Mouse (Mus musculus) liver, embryonic 13.5 days (tissue): Measurements from ENCODE around the gene Tubd1. TPM values are rescaled to one million over a fixed set of nuclear protein-coding genes. Genes with fewer than 3 reads are reported as not detected.

Experiments
- ATAC-seq: fragments of 200-750 bp; cut with Nextera tagmentation; 2 replicates; pipeline ENCODE4 v1.8.0; 2017; ENCODE audit warnings: low read depth, mild to moderate bottlenecking, moderate number of reproducible peaks, moderate library complexity
- DNase-seq: peaks from one replicate; pipeline ENCODE4 v3.0.0; 2022
- H3K27ac ChIP-seq: fragments of 300-500 bp; sonication (generic); 2 replicates; pipeline ENCODE4 v1.5.1; 2015; ENCODE audit warnings: moderate library complexity, mild to moderate bottlenecking, inconsistent platforms
- H3K27me3 ChIP-seq: fragments of 300-500 bp; sonication (generic); 2 replicates; pipeline ENCODE4 v1.6.1; 2015; ENCODE audit warnings: mild to moderate bottlenecking, inconsistent platforms
- H3K36me3 ChIP-seq: fragments of 300-500 bp; sonication (generic); 2 replicates; pipeline ENCODE4 v1.6.1; 2015; ENCODE audit warnings: mild to moderate bottlenecking, inconsistent platforms
- H3K4me1 ChIP-seq: fragments of 300-500 bp; sonication (generic); replicated peaks from 2 replicates; pipeline ENCODE4 v1.6.1; 2015; ENCODE audit warnings: inconsistent platforms
- H3K4me2 ChIP-seq: fragments of 300-500 bp; sonication (generic); 2 replicates; pipeline ENCODE4 v1.6.1; 2015; ENCODE audit warnings: inconsistent platforms, mild to moderate bottlenecking, moderate library complexity
- H3K4me3 ChIP-seq: fragments of 300-500 bp; sonication (generic); replicated peaks from 2 replicates; pipeline ENCODE4 v1.5.1; 2015; ENCODE audit warnings: mild to moderate bottlenecking, inconsistent platforms
- H3K9ac ChIP-seq: fragments of 300-500 bp; sonication (generic); 2 replicates; pipeline ENCODE4 v1.6.1; 2015; ENCODE audit warnings: mild to moderate bottlenecking, inconsistent platforms
- H3K9me3 ChIP-seq: fragments of 300-500 bp; sonication (generic); replicated peaks from 2 replicates; pipeline ENCODE4 v1.6.1; 2016; ENCODE audit warnings: inconsistent platforms
- WGBS: fragments of 180-500 bp; shearing (Covaris S2); methylation state at CpG from one replicate; pipeline ENCODE4 v1.1.7; 2015; ENCODE audit not compliant: insufficient replicate concordance; 5-methylcytosine and 5-hydroxymethylcytosine counted together
- polyA plus RNA-seq: library from polyadenylated mRNA; unstranded; fragments of >200 nt; fragmentation: Nextera tagmentation; extraction: Ambion mirVana; gene quantifications from 2 replicates; pipeline ENCODE4 v1.2.1, GENCODE M21; 2015

The Tubd1 gene
- polyA plus RNA-seq, 1 experiment from 2014 or later: 13.6 TPM

DNA sequence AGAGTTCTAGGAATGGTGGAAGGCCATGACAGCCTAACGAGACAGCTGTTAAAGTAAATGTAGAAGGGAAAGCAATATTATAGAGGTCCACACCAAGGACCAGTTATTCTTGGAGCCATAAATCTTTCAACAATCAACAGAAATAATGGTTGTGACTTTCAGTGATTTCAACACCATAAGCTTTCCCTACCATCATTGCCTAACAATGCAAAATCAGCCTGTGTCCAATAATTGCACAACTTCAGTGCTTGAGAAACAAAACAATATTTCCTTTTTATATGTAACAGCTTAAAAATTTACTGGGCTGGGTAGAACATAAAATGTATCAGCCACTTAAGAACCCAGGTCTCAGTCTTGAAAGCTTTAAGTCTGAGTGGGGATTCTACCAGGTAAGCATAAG lies 58.9 kb downstream of the Tubd1 start:
- H3K9me3 ChIP-seq: no peaks in the 10 kb centered on the region
- no peak for DNase-seq
- H3K4me3 ChIP-seq: no peak overlapping the region
- peaks cover 34% of the 10 kb centered on the region for H3K36me3 ChIP-seq
- no peak overlapping the region for H3K4me2 ChIP-seq
- WGBS: 92% methylated on average over 1 of the region's 1 CpGs
- no peak overlapping the region for H3K9ac ChIP-seq
- H3K4me1 ChIP-seq: 0 out of 2 replicates have a peak, but pooled peaks cover 6% of the 10 kb centered on the region
- H3K27me3 ChIP-seq: no peaks in the 10 kb centered on the region
- no peak for ATAC-seq
- H3K27ac ChIP-seq: peak overlapping the region; percentile 8; the same call in 1 of the 2 replicates

DNA sequence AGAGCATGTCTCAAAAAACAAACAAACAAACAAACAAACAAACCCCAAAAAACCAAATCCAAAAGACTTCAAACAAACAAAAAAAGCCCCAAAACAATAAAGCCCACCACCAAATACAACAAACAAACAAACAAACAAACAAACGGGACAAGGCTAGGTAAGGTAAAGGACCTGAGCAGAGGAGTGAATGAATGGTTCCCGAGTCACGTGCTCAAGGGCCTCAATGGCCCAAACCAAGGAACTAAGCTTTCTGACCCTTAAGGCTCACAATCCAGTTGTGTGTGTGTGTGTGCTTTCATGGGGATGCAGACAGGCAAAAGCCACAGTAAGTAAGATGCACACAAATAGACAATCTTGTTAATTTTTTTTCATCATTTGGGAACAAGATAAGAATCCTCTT lies 59.5 kb downstream of the Tubd1 start:
- Histone ChIP-seq H3K27ac (peak overlapping the region; percentile 8), H3K9me3 (no peaks in the 10 kb centered on the region), H3K9ac (no peak overlapping the region), H3K27me3 (no peaks in the 10 kb centered on the region), H3K36me3 (peaks cover 37% of the 10 kb centered on the region), H3K4me3 (no peak overlapping the region), H3K4me2 (no peak overlapping the region), H3K4me1 (0 out of 2 replicates have a peak, but pooled peaks cover 6% of the 10 kb centered on the region)
- 84% methylated on average over 3 of the region's 3 CpGs for WGBS
- ATAC-seq: no peak
- DNase-seq: no peak

- Histone ChIP-seq H3K4me1 (peaks cover 9% of the 10 kb centered on the region), H3K4me2 (no peak overlapping the region), H3K9me3 (no peaks in the 10 kb centered on the region), H3K9ac (no peak overlapping the region), H3K36me3 (peaks cover 32% of the 10 kb centered on the region), H3K27me3 (no peaks in the 10 kb centered on the region), H3K4me3 (no peak overlapping the region), H3K27ac (peak overlapping the region; percentile 30)
- DNase-seq (no peak), ATAC-seq (no peak)
- 76% methylated on average over 5 of the region's 5 CpGs for WGBS
Observed at GRCm38 (mm10) chr11:86604732-86605520, 60.1 kb downstream of the Tubd1 start.

DNA sequence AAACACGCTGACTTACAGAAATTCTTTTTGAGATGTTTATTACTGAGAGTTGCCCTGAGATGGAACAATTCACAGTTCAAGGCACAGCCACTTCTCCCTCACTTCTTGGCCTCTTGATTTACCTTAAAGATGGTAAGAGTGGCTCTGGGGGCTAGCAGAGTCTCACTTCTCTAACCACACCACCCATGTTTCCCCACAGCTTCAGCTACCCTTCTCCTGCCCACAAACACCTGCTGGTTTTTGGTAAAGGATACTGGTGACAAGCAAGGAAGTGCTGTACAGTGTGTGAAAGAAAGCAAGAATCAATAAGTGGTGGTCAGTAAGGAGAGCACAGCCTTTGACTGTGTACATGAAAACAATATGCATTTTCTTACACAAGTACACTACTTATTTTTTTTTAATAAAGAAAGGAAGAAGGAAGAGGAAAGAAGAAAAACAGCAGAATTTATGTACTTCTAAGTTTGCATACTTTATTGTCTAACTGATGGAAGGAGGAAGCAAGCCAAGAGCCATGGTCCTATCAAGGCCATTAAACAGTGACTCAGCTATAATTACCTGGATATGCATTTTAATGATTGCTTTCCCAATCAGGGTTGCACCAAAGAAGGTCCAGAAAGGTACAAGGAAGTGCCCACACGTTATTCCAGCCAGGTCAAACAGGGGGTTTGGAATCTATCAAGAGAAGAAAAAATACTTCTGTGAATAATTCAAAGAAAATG lies 62.0 kb downstream of the Tubd1 start:
- no peak for ATAC-seq
- H3K27ac ChIP-seq: no peak overlapping the region; the same call in 1 of the 2 replicates
- 79% methylated on average over 2 of the region's 2 CpGs for WGBS

GRCm38 (mm10) chr11:86607808-86608350 lies 63.1 kb downstream of the Tubd1 start:
- Histone ChIP-seq H3K27ac (no peak overlapping the region), H3K4me2 (no peak overlapping the region), H3K9me3 (no peaks in the 10 kb centered on the region), H3K27me3 (no peaks in the 10 kb centered on the region), H3K4me3 (no peak overlapping the region), H3K4me1 (peaks cover 35% of the 10 kb centered on the region), H3K36me3 (peaks cover 28% of the 10 kb centered on the region), H3K9ac (no peak overlapping the region)
- WGBS: 87% methylated on average over 2 of the region's 2 CpGs
- DNase-seq: no peak
- ATAC-seq: no peak

More for the DNA sequence above, 62.0 kb downstream of the Tubd1 start:
- Histone ChIP-seq H3K36me3 (peaks cover 28% of the 10 kb centered on the region), H3K4me1 (peaks cover 26% of the 10 kb centered on the region), H3K4me3 (no peak overlapping the region), H3K9ac (no peak overlapping the region), H3K27me3 (no peaks in the 10 kb centered on the region), H3K4me2 (no peak overlapping the region), H3K9me3 (no peaks in the 10 kb centered on the region)
- DNase-seq: no peak

GRCm38 (mm10) chr11:86610239-86610638 lies 65.4 kb downstream of the Tubd1 start:
- Histone ChIP-seq H3K4me1 (peaks cover 50% of the 10 kb centered on the region), H3K9me3 (no peaks in the 10 kb centered on the region), H3K4me3 (no peak overlapping the region), H3K27me3 (no peaks in the 10 kb centered on the region), H3K27ac (peak overlapping the region; percentile 86), H3K9ac (peak overlapping the region; percentile 40), H3K36me3 (peaks cover 24% of the 10 kb centered on the region), H3K4me2 (peak overlapping the region; percentile 36)
- ATAC-seq: peak; percentile 84
- DNase-seq: peak; percentile 65
- WGBS: 24% methylated on average over 3 of the region's 3 CpGs

GRCm38 (mm10) chr11:86611991-86612390 lies 67.2 kb downstream of the Tubd1 start:
- Histone ChIP-seq H3K4me2 (no peak overlapping the region), H3K36me3 (peaks cover 21% of the 10 kb centered on the region), H3K9me3 (no peaks in the 10 kb centered on the region), H3K4me1 (peaks cover 57% of the 10 kb centered on the region), H3K9ac (no peak overlapping the region), H3K27me3 (no peaks in the 10 kb centered on the region), H3K4me3 (no peak overlapping the region), H3K27ac (peak overlapping the region; percentile 84)
- WGBS: 74% methylated on average over 1 of the region's 1 CpGs
- ATAC-seq (no peak), DNase-seq (no peak)

- peaks cover 11% of the 10 kb centered on the region; the same call in 1 of the 2 replicates for H3K36me3 ChIP-seq
- peak overlapping the region; percentile 98 for H3K27ac ChIP-seq
- peak overlapping the region; percentile 70 for H3K9ac ChIP-seq
- no peak overlapping the region for H3K4me3 ChIP-seq
- no peaks in the 10 kb centered on the region for H3K27me3 ChIP-seq
- WGBS: 7% methylated on average over 2 of the region's 2 CpGs
- peak overlapping the region; percentile 50 for H3K4me2 ChIP-seq
- no peaks in the 10 kb centered on the region for H3K9me3 ChIP-seq
- ATAC-seq: peak; percentile 90
- DNase-seq: peak; percentile 73
- H3K4me1 ChIP-seq: peaks cover 54% of the 10 kb centered on the region
Observed at GRCm38 (mm10) chr11:86614056-86614530, 69.3 kb downstream of the Tubd1 start.

DNA sequence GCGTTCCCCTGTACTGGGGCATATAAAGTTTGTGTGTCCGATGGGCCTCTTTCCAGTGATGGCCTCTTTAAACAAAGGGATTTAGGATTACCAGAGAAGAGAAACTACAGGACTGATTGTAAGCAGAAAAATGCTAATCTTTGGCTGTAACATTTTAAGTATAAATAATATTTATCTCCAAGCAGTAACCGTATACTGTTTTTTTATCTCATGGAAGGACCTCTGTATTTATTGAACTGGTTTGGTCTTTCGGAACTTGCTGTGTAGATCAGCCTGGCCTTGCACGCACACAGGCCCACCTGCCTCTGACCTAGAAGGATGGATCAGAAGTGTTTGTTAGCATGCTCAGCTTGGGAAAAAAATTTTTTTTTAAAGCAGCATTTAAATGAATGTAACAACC lies 69.8 kb downstream of the Tubd1 start:
- no peak for DNase-seq
- H3K4me2 ChIP-seq: peak overlapping the region; percentile 50
- no peak overlapping the region for H3K4me3 ChIP-seq
- H3K9me3 ChIP-seq: no peaks in the 10 kb centered on the region
- no peak for ATAC-seq
- peak overlapping the region; percentile 70 for H3K9ac ChIP-seq
- WGBS: 56% methylated on average over 5 of the region's 5 CpGs
- H3K4me1 ChIP-seq: peaks cover 53% of the 10 kb centered on the region
- H3K27me3 ChIP-seq: no peaks in the 10 kb centered on the region
- peaks cover 12% of the 10 kb centered on the region; the same call in 1 of the 2 replicates for H3K36me3 ChIP-seq
- peak overlapping the region; percentile 98 for H3K27ac ChIP-seq
